Mouse (Mus musculus): Measurements from ENCODE around the gene Kifc1. TPM values are rescaled to one million over a fixed set of nuclear protein-coding genes. Genes with fewer than 3 reads are reported as not detected.

Gene Kifc1
- polyA plus RNA-seq, 1 experiment from 2014 or later, result 3.6 TPM

- Histone ChIP-seq H3K36me3 (peaks cover 67% of the 10 kb centered on the region), H3K9me3 (no peaks in the 10 kb centered on the region), H3K27ac (no peak overlapping the region), H3K4me1 (peaks cover 3% of the 10 kb centered on the region; the same call in 1 of the 2 replicates), H3K4me3 (no peak overlapping the region), H3K27me3 (ENCODE audit: insufficient read depth, poor library complexity, severe bottlenecking) (no peaks in the 10 kb centered on the region)
- 92% methylated on average over 10 of the region's 10 CpGs for WGBS
- no peak for DNase-seq (ENCODE audit: low spot score)
These were observed 60.9 kb downstream of the Kifc1 start for GRCm38 (mm10) chr17:33829561-33829960.

- Histone ChIP-seq H3K27me3 (ENCODE audit: insufficient read depth, poor library complexity, severe bottlenecking) (no peaks in the 10 kb centered on the region), H3K9me3 (no peaks in the 10 kb centered on the region), H3K27ac (no peak overlapping the region), H3K4me1 (peaks cover 3% of the 10 kb centered on the region; the same call in 1 of the 2 replicates), H3K36me3 (peaks cover 60% of the 10 kb centered on the region), H3K4me3 (no peak overlapping the region)
- DNase-seq (ENCODE audit: low spot score), result no peak
- 84% methylated on average over 2 of the region's 2 CpGs for WGBS
These were observed 61.6 kb downstream of the Kifc1 start for GRCm38 (mm10) chr17:33828892-33829291.

GRCm38 (mm10) chr17:33826850-33827249 is 63.6 kb downstream of the Kifc1 start:
- Histone ChIP-seq H3K9me3 (no peaks in the 10 kb centered on the region), H3K27me3 (ENCODE audit: insufficient read depth, poor library complexity, severe bottlenecking) (no peaks in the 10 kb centered on the region), H3K4me1 (peaks cover 17% of the 10 kb centered on the region), H3K4me3 (no peak overlapping the region), H3K27ac (no peak overlapping the region), H3K36me3 (peaks cover 57% of the 10 kb centered on the region)
- peak; percentile 87 for DNase-seq (ENCODE audit: low spot score)
- under 1% methylated on average over 3 of the region's 3 CpGs for WGBS

Small RNAs within 50 kb of the gene (microRNA-seq; reads per million reads assigned to microRNA genes)
- not detected for gene Gm27740

Other genes starting within 250 kb of the Kifc1 start
- gene Hnrnpm, start 203.8 kb downstream of the Kifc1 start, polyA plus RNA-seq (2016; fragmentation: Nextera tagmentation; extraction: Ambion mirVana), result 281 and 336 TPM in 2 replicates
- gene March2, start 172.0 kb downstream of the Kifc1 start, polyA plus RNA-seq (2016; fragmentation: Nextera tagmentation; extraction: Ambion mirVana), result 65.8 and 73.1 TPM in 2 replicates
- gene Rab11b, start 130.1 kb downstream of the Kifc1 start, polyA plus RNA-seq (2016; fragmentation: Nextera tagmentation; extraction: Ambion mirVana), result 316 and 329 TPM in 2 replicates
- gene Angptl4, start 108.8 kb downstream of the Kifc1 start, polyA plus RNA-seq (2016; fragmentation: Nextera tagmentation; extraction: Ambion mirVana), result 7.4 and 19.8 TPM in 2 replicates
- gene Kank3, start 80.1 kb downstream of the Kifc1 start, polyA plus RNA-seq (2016; fragmentation: Nextera tagmentation; extraction: Ambion mirVana), result 37.1 and 47.9 TPM in 2 replicates
- gene Rps28, start 66.1 kb downstream of the Kifc1 start, polyA plus RNA-seq (2016; fragmentation: Nextera tagmentation; extraction: Ambion mirVana), result 576 and 657 TPM in 2 replicates
- 482 and 487 TPM in 2 replicates for gene Ndufa7, start 66.1 kb downstream of the Kifc1 start, polyA plus RNA-seq (2016; fragmentation: Nextera tagmentation; extraction: Ambion mirVana)
- 61.6 and 75.7 TPM in 2 replicates for gene Cd320, start 47.6 kb downstream of the Kifc1 start, polyA plus RNA-seq (2016; fragmentation: Nextera tagmentation; extraction: Ambion mirVana)
- gene Gm7029, start 16.8 kb downstream of the Kifc1 start, polyA plus RNA-seq (2016; fragmentation: Nextera tagmentation; extraction: Ambion mirVana), result not detected in 2 replicates
- 0.28 and 0.73 TPM in 2 replicates for gene Platr17, start 14.5 kb upstream of the Kifc1 start, polyA plus RNA-seq (2016; fragmentation: Nextera tagmentation; extraction: Ambion mirVana)
- 46.6 and 52.9 TPM in 2 replicates for gene Daxx, start 18.8 kb upstream of the Kifc1 start, polyA plus RNA-seq (2016; fragmentation: Nextera tagmentation; extraction: Ambion mirVana)
- gene Tapbp, start 25.2 kb upstream of the Kifc1 start, polyA plus RNA-seq (2016; fragmentation: Nextera tagmentation; extraction: Ambion mirVana), result 13.9 and 20.5 TPM in 2 replicates
- 16.0 and 17.3 TPM in 2 replicates for gene Zbtb22, start 25.2 kb upstream of the Kifc1 start, polyA plus RNA-seq (2016; fragmentation: Nextera tagmentation; extraction: Ambion mirVana)
- 37.1 and 44.2 TPM in 2 replicates for gene Rgl2, start 38.9 kb upstream of the Kifc1 start, polyA plus RNA-seq (2016; fragmentation: Nextera tagmentation; extraction: Ambion mirVana)
- gene Pfdn6, start 49.7 kb upstream of the Kifc1 start, polyA plus RNA-seq (2016; fragmentation: Nextera tagmentation; extraction: Ambion mirVana), result 161 and 198 TPM in 2 replicates
- 35.8 and 48.1 TPM in 2 replicates for gene Wdr46, start 50.0 kb upstream of the Kifc1 start, polyA plus RNA-seq (2016; fragmentation: Nextera tagmentation; extraction: Ambion mirVana)
- gene B3galt4, start 60.8 kb upstream of the Kifc1 start, polyA plus RNA-seq (2016; fragmentation: Nextera tagmentation; extraction: Ambion mirVana), result 5.9 and 7.1 TPM in 2 replicates
- 47.1 and 47.5 TPM in 2 replicates for gene Vps52, start 65.2 kb upstream of the Kifc1 start, polyA plus RNA-seq (2016; fragmentation: Nextera tagmentation; extraction: Ambion mirVana)
- 1,115 and 1,297 TPM in 2 replicates for gene Rps18, start 65.3 kb upstream of the Kifc1 start, polyA plus RNA-seq (2016; fragmentation: Nextera tagmentation; extraction: Ambion mirVana)
- 13.0 and 16.2 TPM in 2 replicates for gene H2-K1, start 109.7 kb upstream of the Kifc1 start, polyA plus RNA-seq (2016; fragmentation: Nextera tagmentation; extraction: Ambion mirVana)
- gene Ring1, start 134.0 kb upstream of the Kifc1 start, polyA plus RNA-seq (2016; fragmentation: Nextera tagmentation; extraction: Ambion mirVana), result 14.4 and 15.8 TPM in 2 replicates
- 32.4 and 36.4 TPM in 2 replicates for gene H2-Ke6, start 137.4 kb upstream of the Kifc1 start, polyA plus RNA-seq (2016; fragmentation: Nextera tagmentation; extraction: Ambion mirVana)
- 160 and 180 TPM in 2 replicates for gene Slc39a7, start 141.0 kb upstream of the Kifc1 start, polyA plus RNA-seq (2016; fragmentation: Nextera tagmentation; extraction: Ambion mirVana)
- gene Rxrb, start 141.2 kb upstream of the Kifc1 start, polyA plus RNA-seq (2016; fragmentation: Nextera tagmentation; extraction: Ambion mirVana), result 31.4 and 40.6 TPM in 2 replicates
- 0.38 and 1.0 TPM in 2 replicates for gene Col11a2, start 148.8 kb upstream of the Kifc1 start, polyA plus RNA-seq (2016; fragmentation: Nextera tagmentation; extraction: Ambion mirVana)
- 0.62 and 0.84 TPM in 2 replicates for gene H2-Oa, start 201.7 kb upstream of the Kifc1 start, polyA plus RNA-seq (2016; fragmentation: Nextera tagmentation; extraction: Ambion mirVana)
- gene H2-DMa, start 228.9 kb upstream of the Kifc1 start, polyA plus RNA-seq (2016; fragmentation: Nextera tagmentation; extraction: Ambion mirVana), result 4.2 and 7.1 TPM in 2 replicates
- 77.6 and 101 TPM in 2 replicates for gene Brd2, start 232.0 kb upstream of the Kifc1 start, polyA plus RNA-seq (2016; fragmentation: Nextera tagmentation; extraction: Ambion mirVana)